Mouse (Mus musculus): ENCODE measurements around the gene Srek1ip1.

- TF ChIP-seq CTCF (IDR thresholded peaks at IDR 0.05; ENCODE audit: insufficient read depth, low read length), result no peak
- TF ChIP-seq POLR2A (IDR thresholded peaks at IDR 0.05; ENCODE audit: borderline replicate concordance, extremely low read depth, low read depth, low read length), result no peak
Observed at GRCm38 (mm10) chr13:104886308-104887032, 94.2 kb downstream of the Srek1ip1 start.

All from lung, adult 2 months (tissue).